Mouse (Mus musculus): ENCODE data around the gene Gpbp1l1.

Gene Gpbp1l1

GRCm38 (mm10) chr4:116638821-116639220 lies 81.4 kb downstream of the Gpbp1l1 start:
- no peak for DNase-seq (ENCODE audit: low spot score)

DNA sequence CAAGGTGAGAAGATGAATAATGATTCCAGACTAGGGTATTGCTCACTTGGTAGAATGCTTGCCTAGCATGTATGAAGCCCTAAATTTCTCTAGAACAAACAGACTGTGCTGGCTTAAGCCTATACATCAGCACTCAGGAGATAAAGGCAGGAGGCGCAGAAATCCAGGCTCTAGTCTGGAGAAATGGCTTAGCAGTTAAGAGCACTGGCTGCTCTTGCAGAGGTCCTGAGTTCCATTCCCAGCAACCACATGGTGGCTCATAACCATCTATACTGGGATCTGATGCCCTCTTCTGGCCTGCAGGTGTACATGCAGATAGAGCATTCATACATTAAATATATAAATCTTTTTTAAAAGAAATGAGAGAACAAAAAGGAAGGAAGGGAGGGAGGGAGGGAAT lies 84.6 kb downstream of the Gpbp1l1 start:
- DNase-seq (ENCODE audit: low spot score) = no peak
